Mouse (Mus musculus) MEL (cell line): ENCODE results near the gene Pdlim1. TPM values are rescaled to one million over a fixed set of nuclear protein-coding genes. Genes with fewer than 3 reads are reported as not detected.

Experiments
- DNase-seq: peaks from one replicate; pipeline ENCODE4 v3.0.0; 2011; ENCODE audit warnings: low read depth, low spot score
- H3K27ac ChIP-seq: 2 replicates; pipeline ENCODE4 v1.5.1; 2012; ENCODE audit warnings: low read depth, mild to moderate bottlenecking, control low read depth, low read length, moderate library complexity; ENCODE audit not compliant: control insufficient read depth
- H3K27me3 ChIP-seq, 2 experiments: fragments of 150-350 bp in 1 of 2; sonication (generic) in 1 of 2; 2 replicates each; pipeline ENCODE4 v1.6.1; 2012; ENCODE audit warnings: low read length in 2 of 2, mild to moderate bottlenecking in 2 of 2, improper control_type of control experiment in 1 of 2, moderate library complexity in 1 of 2; ENCODE audit not compliant: insufficient read depth in 2 of 2, control insufficient read depth in 1 of 2
- H3K36me3 ChIP-seq, 2 experiments: 2 replicates each; pipeline ENCODE4 v1.6.1; 2012 to 2014; ENCODE audit warnings: low read length in 2 of 2, improper control_type of control experiment in 1 of 2, inconsistent platforms in 1 of 2, mild to moderate bottlenecking in 1 of 2; ENCODE audit not compliant: insufficient read depth in 2 of 2, control insufficient read depth in 1 of 2
- H3K4me1 ChIP-seq, 2 experiments: fragments of 150-350 bp in 1 of 2; sonication (generic) in 1 of 2; 2 replicates each; pipeline ENCODE4 v1.6.1; 2012; ENCODE audit warnings: low read length in 2 of 2, improper control_type of control experiment in 1 of 2, mild to moderate bottlenecking in 1 of 2; ENCODE audit not compliant: insufficient read depth in 2 of 2, control insufficient read depth in 1 of 2
- H3K4me3 ChIP-seq, 2 experiments: fragments of 150-350 bp in 1 of 2; sonication (generic) in 1 of 2; 2 replicates each; pipeline ENCODE4 v1.5.1; 2012; ENCODE audit warnings: low read depth in 2 of 2, low read length in 2 of 2, mild to moderate bottlenecking in 2 of 2, moderate library complexity in 2 of 2, control low read depth in 1 of 2, improper control_type of control experiment in 1 of 2; ENCODE audit not compliant: control insufficient read depth in 1 of 2, insufficient read depth in 1 of 2
- H3K79me2 ChIP-seq: 2 replicates; pipeline ENCODE4 v1.6.1; 2012; ENCODE audit warnings: mild to moderate bottlenecking, low read length, moderate library complexity; ENCODE audit not compliant: control insufficient read depth, poor library complexity, insufficient read depth
- H3K9ac ChIP-seq: 2 replicates; pipeline ENCODE4 v1.6.1; 2012; ENCODE audit warnings: low read depth, mild to moderate bottlenecking, control low read depth, low read length, moderate library complexity; ENCODE audit not compliant: control insufficient read depth, poor library complexity, severe bottlenecking
- H3K9me3 ChIP-seq: fragments of 150-350 bp; sonication (generic); replicated peaks from 2 replicates; pipeline ENCODE4 v1.6.1; 2012; ENCODE audit warnings: mild to moderate bottlenecking, low read length, improper control_type of control experiment, moderate library complexity; ENCODE audit not compliant: insufficient read depth
- BHLHE40 ChIP-seq: IDR thresholded peaks from 2 replicates; pipeline ENCODE4 v1.6.1; 2012; ENCODE audit warnings: low read depth, mild to moderate bottlenecking, inconsistent platforms, low read length, improper control_type of control experiment, borderline replicate concordance
- CHD2 ChIP-seq: IDR thresholded peaks from 2 replicates; pipeline ENCODE4 v1.6.1; 2011; ENCODE audit warnings: low read length, improper control_type of control experiment
- CTCF ChIP-seq, 3 experiments: IDR thresholded peaks in 2 of 3; conservative IDR thresholded peaks in 1 of 3; 2 replicates each; pipeline ENCODE4 v1.5.1; 2011 to 2012; ENCODE audit warnings: low read length in 3 of 3, low read depth in 2 of 3, mild to moderate bottlenecking in 2 of 3, improper control_type of control experiment in 1 of 3, inconsistent platforms in 1 of 3, mixed read lengths in 1 of 3, moderate library complexity in 1 of 3; ENCODE audit not compliant: control insufficient read depth in 1 of 3, insufficient read depth in 1 of 3, poor library complexity in 1 of 3, severe bottlenecking in 1 of 3
- E2F4 ChIP-seq: IDR thresholded peaks from 2 replicates; pipeline ENCODE4 v1.6.1; 2011; ENCODE audit warnings: low read depth, low read length, improper control_type of control experiment, borderline replicate concordance
- EP300 ChIP-seq, 2 experiments: IDR thresholded peaks; 2 replicates each; pipeline ENCODE4 v1.6.1; 2011; ENCODE audit warnings: improper control_type of control experiment in 2 of 2, low read length in 2 of 2, low read depth in 1 of 2, mild to moderate bottlenecking in 1 of 2
- ETS1 ChIP-seq: IDR thresholded peaks from 2 replicates; pipeline ENCODE4 v1.6.1; 2012; ENCODE audit warnings: low read depth, mild to moderate bottlenecking, inconsistent platforms, low read length, improper control_type of control experiment, moderate library complexity
- HCFC1 ChIP-seq: IDR thresholded peaks from 2 replicates; pipeline ENCODE4 v1.6.1; 2012; ENCODE audit warnings: low read depth, mild to moderate bottlenecking, inconsistent platforms, low read length, improper control_type of control experiment, moderate library complexity
- JUND ChIP-seq: IDR thresholded peaks from 2 replicates; pipeline ENCODE4 v1.6.1; 2011; ENCODE audit warnings: low read depth, mild to moderate bottlenecking, improper control_type of control experiment, low read length
- MXI1 ChIP-seq: IDR thresholded peaks from 2 replicates; pipeline ENCODE4 v1.6.1; 2011; ENCODE audit warnings: mild to moderate bottlenecking, low read depth, low read length, improper control_type of control experiment
- NELFE ChIP-seq: IDR thresholded peaks from 2 replicates; pipeline ENCODE4 v1.6.1; 2011; ENCODE audit warnings: low read depth, low read length, improper control_type of control experiment
- POLR2AphosphoS5 ChIP-seq: IDR thresholded peaks from 2 replicates; pipeline ENCODE4 v1.6.1; 2012; ENCODE audit warnings: low read depth, borderline replicate concordance, mild to moderate bottlenecking, inconsistent platforms, low read length, moderate library complexity, mixed read lengths
- RAD21 ChIP-seq: IDR thresholded peaks from 2 replicates; pipeline ENCODE4 v1.6.1; 2011; ENCODE audit warnings: mild to moderate bottlenecking, low read depth, low read length, improper control_type of control experiment
- RCOR1 ChIP-seq: IDR thresholded peaks from 2 replicates; pipeline ENCODE4 v1.6.1; 2012; ENCODE audit warnings: low read depth, mild to moderate bottlenecking, inconsistent platforms, low read length, improper control_type of control experiment
- TAL1 ChIP-seq: IDR thresholded peaks from 2 replicates; pipeline ENCODE4 v1.6.1; 2012; ENCODE audit warnings: mild to moderate bottlenecking, inconsistent platforms, low read length, moderate library complexity, mixed read lengths
- TBP ChIP-seq: IDR thresholded peaks from 2 replicates; pipeline ENCODE4 v1.8.0; 2011; ENCODE audit warnings: low read depth, low read length, improper control_type of control experiment
- USF2 ChIP-seq, 2 experiments: IDR thresholded peaks; 2 replicates each; pipeline ENCODE4 v1.6.1; 2011 to 2012; ENCODE audit warnings: improper control_type of control experiment in 2 of 2, low read length in 2 of 2, borderline replicate concordance in 1 of 2, inconsistent platforms in 1 of 2, low read depth in 1 of 2, mild to moderate bottlenecking in 1 of 2; ENCODE audit not compliant: insufficient read depth in 1 of 2
- ZC3H11A ChIP-seq: IDR thresholded peaks from 2 replicates; pipeline ENCODE4 v1.6.1; 2012; ENCODE audit warnings: low read depth, mild to moderate bottlenecking, inconsistent platforms, low read length, improper control_type of control experiment
- ZKSCAN1 ChIP-seq: IDR thresholded peaks from 2 replicates; pipeline ENCODE4 v1.6.1; 2012; ENCODE audit warnings: low read depth, mild to moderate bottlenecking, inconsistent platforms, low read length, improper control_type of control experiment, moderate library complexity
- polyA plus RNA-seq, 2 experiments: library from polyadenylated mRNA; stranded (reverse) in 1 of 2; unstranded in 1 of 2; fragments of >175 nt in 1 of 2; fragments of >200 nt in 1 of 2; gene quantifications; 2 replicates each; pipeline versions ENCODE4 v1.2.1 to v1.2.4; 2012; ENCODE audit warnings: low replicate concordance in 2 of 2, low read depth in 1 of 2; ENCODE audit not compliant: insufficient read length in 2 of 2, insufficient read depth in 1 of 2, missing spikeins in 1 of 2
- total RNA-seq: library from RNA; depleted of rRNA; stranded (reverse); fragments of 300-350 nt; gene quantifications from 2 replicates; pipeline ENCODE4 v1.2.3, GENCODE M21; 2012

Pdlim1 gene
- total and polyA plus RNA-seq, 3 experiments, result not detected

GRCm38 (mm10) chr19:40251115-40251514 lies 20.5 kb downstream of the Pdlim1 start:
- Histone ChIP-seq H3K4me1 (no peaks in the 10 kb centered on the region), H3K27ac (no peak overlapping the region), H3K27me3 (no peaks in the 10 kb centered on the region), H3K9me3 (no peaks in the 10 kb centered on the region), H3K79me2 (no peaks in the 10 kb centered on the region), H3K4me3 (no peak overlapping the region), H3K9ac (no peak overlapping the region), H3K36me3 (no peaks in the 10 kb centered on the region)
- TF ChIP-seq TBP, result no peak
- TF ChIP-seq E2F4, result no peak
- TF ChIP-seq JUND, result no peak
- TF ChIP-seq RCOR1, result no peak
- TF ChIP-seq TAL1, result no peak
- no peak for TF ChIP-seq USF2 (IDR thresholded peaks at IDR 0.05; ENCODE audit: borderline replicate concordance in 1 of 2, insufficient read depth in 1 of 2, low read depth in 1 of 2, low read length in 2 of 2)
- TF ChIP-seq CHD2, result no peak
- TF ChIP-seq ZKSCAN1, result no peak
- no peak for TF ChIP-seq ETS1
- no peak for TF ChIP-seq EP300 (IDR thresholded peaks at IDR 0.05; ENCODE audit: low read depth in 1 of 2, low read length in 2 of 2)
- TF ChIP-seq RAD21, result no peak
- TF ChIP-seq CTCF (IDR thresholded peaks at IDR 0.05 in 2 of 3, conservative IDR thresholded peaks at IDR 0.05 in 1 of 3; ENCODE audit: control insufficient read depth in 1 of 3, insufficient read depth in 1 of 3, low read depth in 2 of 3, low read length in 3 of 3, poor library complexity in 1 of 3, severe bottlenecking in 1 of 3), result no peak
- no peak for DNase-seq

- Histone ChIP-seq H3K4me1 (no peaks in the 10 kb centered on the region), H3K9me3 (no peaks in the 10 kb centered on the region), H3K36me3 (no peaks in the 10 kb centered on the region), H3K27me3 (no peaks in the 10 kb centered on the region), H3K79me2 (no peaks in the 10 kb centered on the region), H3K27ac (no peak overlapping the region), H3K9ac (no peak overlapping the region), H3K4me3 (no peak overlapping the region)
- no peak for DNase-seq
- TF ChIP-seq HCFC1 (no peak), NELFE (no peak), POLR2AphosphoS5 (no peak), BHLHE40 (no peak), CHD2 (no peak), MXI1 (no peak), ZC3H11A (no peak)
These were observed 22.3 kb downstream of the Pdlim1 start for GRCm38 (mm10) chr19:40249352-40249751.
